11 mouse cellular contexts compared by ENCODE assay signal in genomic region chr2:106683185-106683831, GRCm38 (mm10). TPM values are rescaled to one million over a fixed set of nuclear protein-coding genes. Genes with fewer than 3 reads are reported as not detected.
DNase-seq lines count a peak whose midpoint lies in the region; ATAC-seq lines count a peak whose summit lies in the region.
"Had no signal": no experiment of that assay in that cellular context is flagged by ENCODE, and none has a peak within 500 bp of the region (broad histone marks: within the 10 kb centered on the region; RNA-seq: fewer than 3 reads in every experiment).

No protein-coding gene starts in this region.

- H3K4me3 ChIP-seq in heart, embryonic 14.5 days (ENCODE audit: control insufficient read depth in 1 of 2, insufficient read depth in 1 of 2, low read depth in 1 of 2, low read length in 2 of 2), result peak overlapping the region; percentile 12 to 21; a peak in 2 of 4 replicates
- H3K4me3 ChIP-seq in embryonic facial prominence, embryonic 10.5 days, result no peak overlapping the region
- no peak overlapping the region for H3K4me3 ChIP-seq in forebrain, embryonic 14.5 days (ENCODE audit: low read depth, low read length)
- H3K4me3 ChIP-seq in limb, embryonic 12.5 days (replicated peaks), result peak overlapping the region; percentile 10

- H3K27me3 ChIP-seq in heart, embryonic 14.5 days (ENCODE audit: control insufficient read depth, insufficient read depth, low read length), result no peaks in the 10 kb centered on the region
- H3K27me3 ChIP-seq in embryonic facial prominence, embryonic 10.5 days (replicated peaks; ENCODE audit: low read depth, poor library complexity, severe bottlenecking), result no peaks in the 10 kb centered on the region
- no peaks in the 10 kb centered on the region for H3K27me3 ChIP-seq in forebrain, embryonic 14.5 days (replicated peaks; ENCODE audit: control insufficient read depth, insufficient read depth, low read length)
- no peaks in the 10 kb centered on the region for H3K27me3 ChIP-seq in limb, embryonic 12.5 days

- WGBS in heart, embryonic 14.5 days, result 29% methylated on average over 9 of the region's 9 CpGs
- WGBS in embryonic facial prominence, embryonic 10.5 days, result 37% methylated on average over 9 of the region's 9 CpGs
- WGBS in forebrain, embryonic 14.5 days, result 10% methylated on average over 9 of the region's 9 CpGs
- 10% methylated on average over 9 of the region's 9 CpGs for WGBS in limb, embryonic 12.5 days

- no peak for ATAC-seq in heart, embryonic 14.5 days (ENCODE audit: insufficient number of reproducible peaks, insufficient read depth, low FRiP score, low read depth)
- peak; percentile 86 for ATAC-seq in forebrain, embryonic 14.5 days
- ATAC-seq in limb, embryonic 12.5 days (ENCODE audit: insufficient number of reproducible peaks, insufficient read depth, low FRiP score, low TSS enrichment, low read depth), result peak; percentile 77

- intact Hi-C loops in heart, postnatal 25 days (cut with DNase I), result no loop called here

- peaks cover 5% of the 10 kb centered on the region in 2 experiments; a peak in 3 of 4 replicates for H3K4me1 ChIP-seq in heart, embryonic 14.5 days (ENCODE audit: control insufficient read depth in 2 of 2, insufficient read depth in 2 of 2, low read length in 2 of 2)
- H3K4me1 ChIP-seq in embryonic facial prominence, embryonic 10.5 days, result peaks cover 36% of the 10 kb centered on the region
- H3K4me1 ChIP-seq in forebrain, embryonic 14.5 days (ENCODE audit: control insufficient read depth, insufficient read depth, low read length), result peaks cover 11% of the 10 kb centered on the region; the same call in 1 of the 2 replicates
- H3K4me1 ChIP-seq in limb, embryonic 12.5 days (replicated peaks), result peaks cover 24% of the 10 kb centered on the region

- H3K27ac ChIP-seq in heart, embryonic 14.5 days (replicated peaks in 1 of 2; ENCODE audit: control insufficient read depth in 1 of 2, insufficient read depth in 1 of 2, low read depth in 2 of 2, low read length in 2 of 2), result peak overlapping the region; percentile 57 to 64; a peak in 3 of 4 replicates
- peak overlapping the region; percentile 63 for H3K27ac ChIP-seq in embryonic facial prominence, embryonic 10.5 days (replicated peaks)
- peak overlapping the region; percentile 58 for H3K27ac ChIP-seq in forebrain, embryonic 14.5 days (ENCODE audit: low read depth, low read length)
- peak overlapping the region; percentile 89 for H3K27ac ChIP-seq in limb, embryonic 12.5 days

- H3K9ac ChIP-seq in heart, embryonic 14.5 days (ENCODE audit: low read length), result peak overlapping the region; percentile 39
- peak overlapping the region; percentile 29; the same call in 1 of the 2 replicates for H3K9ac ChIP-seq in forebrain, embryonic 14.5 days (ENCODE audit: low read length)
- H3K9ac ChIP-seq in limb, embryonic 12.5 days (replicated peaks), result no peak overlapping the region

- no peaks in the 10 kb centered on the region for H3K36me3 ChIP-seq in heart, embryonic 14.5 days (ENCODE audit: control insufficient read depth, insufficient read depth, low read length)
- H3K36me3 ChIP-seq in embryonic facial prominence, embryonic 10.5 days (replicated peaks), result no peaks in the 10 kb centered on the region
- H3K36me3 ChIP-seq in forebrain, embryonic 14.5 days (ENCODE audit: control insufficient read depth, insufficient read depth, low read length), result no peaks in the 10 kb centered on the region
- H3K36me3 ChIP-seq in limb, embryonic 12.5 days, result no peaks in the 10 kb centered on the region

- peak overlapping the region; percentile 61 for H3K4me2 ChIP-seq in heart, embryonic 14.5 days (ENCODE audit: low read length)
- peak overlapping the region; percentile 25 for H3K4me2 ChIP-seq in forebrain, embryonic 14.5 days (ENCODE audit: low read length)
- peak overlapping the region; percentile 46 for H3K4me2 ChIP-seq in limb, embryonic 12.5 days

- H3K9me3 ChIP-seq in heart, embryonic 14.5 days (ENCODE audit: control insufficient read depth, low read length), result no peaks in the 10 kb centered on the region
- H3K9me3 ChIP-seq in embryonic facial prominence, embryonic 10.5 days, result no peaks in the 10 kb centered on the region
- no peaks in the 10 kb centered on the region for H3K9me3 ChIP-seq in forebrain, embryonic 14.5 days (replicated peaks; ENCODE audit: control insufficient read depth, low read length)
- H3K9me3 ChIP-seq in limb, embryonic 12.5 days, result no peaks in the 10 kb centered on the region

- DNase-seq in heart, postnatal 25 days (ENCODE audit: low spot score), result no peak
- no peak for DNase-seq in embryonic facial prominence, embryonic 10.5 days (ENCODE audit: low spot score)
- peak; percentile 73 for DNase-seq in forebrain, embryonic 14.5 days (ENCODE audit: low spot score)
- no peak for DNase-seq in thymus, postnatal 14 days
- no peak for DNase-seq in testis, postnatal 10 days (ENCODE audit: low spot score)
- DNase-seq in urinary bladder, adult 2 months (ENCODE audit: low spot score), result no peak
- DNase-seq: cerebellum, adult 18-20 months; left cerebral cortex, postnatal 4 days; right cerebral cortex, postnatal 4 days had no signal

RNA-seq across cellular contexts. Expression of gene Mpped2, which starts 9.8 kb away (rescaled TPM):
- polyA plus RNA-seq in heart, embryonic 14.5 days (2014; fragmentation: Nextera tagmentation; extraction: Ambion mirVana), result 66.4 and 68.7 TPM in 2 replicates
- 10 to 100 TPM; 18.1 to 18.7 TPM for total RNA-seq in heart, postnatal 25 days (2021)
- polyA plus RNA-seq in embryonic facial prominence, embryonic 10.5 days (2016; fragmentation: Nextera tagmentation; extraction: Ambion mirVana), result 91.9 and 92.9 TPM in 2 replicates
- 164 and 167 TPM in 2 replicates for polyA plus RNA-seq in forebrain, embryonic 14.5 days (2014; fragmentation: Nextera tagmentation; extraction: Ambion mirVana)
- 121 and 134 TPM in 2 replicates for polyA plus RNA-seq in limb, embryonic 12.5 days (2016; fragmentation: Nextera tagmentation; extraction: Ambion mirVana)
- 4.4 and 4.9 TPM in 2 replicates for polyA plus RNA-seq in urinary bladder, adult 2 months (2012; rRNA removed)

Comparison
In these comparisons a context has a peak if more than half of its experiments do, and no peak if none do; other contexts are left out.
1. H3K4me3 ChIP-seq: peak in heart, embryonic 14.5 days (2 of 2) and limb, embryonic 12.5 days (single experiment); none in embryonic facial prominence, embryonic 10.5 days (single experiment) and forebrain, embryonic 14.5 days (single experiment).
2. RNA of gene Mpped2, which starts 9.8 kb away (polyA plus RNA-seq): 164 to 167 TPM in forebrain, embryonic 14.5 days, 121 to 134 TPM in limb, embryonic 12.5 days, 91.9 to 92.9 TPM in embryonic facial prominence, embryonic 10.5 days and 66.4 to 68.7 TPM in heart, embryonic 14.5 days; 4.4 to 4.9 TPM in urinary bladder, adult 2 months; every median in the first group is over 10 times any median in the second.
3. Peak in every context shown above with its lines, with median percentiles within 50 percentile points of each other: H3K27ac ChIP-seq and H3K4me2 ChIP-seq.